Mouse (Mus musculus) neural tube, embryonic 11.5 days (tissue): ENCODE measurements around the gene Gm20388. TPM values are rescaled to one million over a fixed set of nuclear protein-coding genes. Genes with fewer than 3 reads are reported as not detected.

Source experiments
- ATAC-seq: fragments of 200-750 bp; cut with Nextera tagmentation; 2 replicates; pipeline ENCODE4 v1.8.0; 2017; ENCODE audit warnings: moderate number of reproducible peaks, mild to moderate bottlenecking, moderate TSS enrichment, moderate library complexity; ENCODE audit not compliant: insufficient read depth, low FRiP score, low TSS enrichment
- DNase-seq: peaks from one replicate; pipeline ENCODE4 v3.0.0-alpha.2; 2015; ENCODE audit warnings: low spot score
- H3K27ac ChIP-seq: fragments of 300-500 bp; sonication (generic); 2 replicates; pipeline ENCODE4 v1.5.1; 2014; ENCODE audit warnings: low read depth, mild to moderate bottlenecking, low read length
- H3K27me3 ChIP-seq: fragments of 300-500 bp; sonication (generic); 2 replicates; pipeline ENCODE4 v1.6.1; 2014; ENCODE audit warnings: mild to moderate bottlenecking, low read length, mixed read lengths; ENCODE audit not compliant: control insufficient read depth, insufficient read depth
- H3K36me3 ChIP-seq: fragments of 300-500 bp; sonication (generic); 2 replicates; pipeline ENCODE4 v1.6.1; 2014; ENCODE audit warnings: mild to moderate bottlenecking, low read length, moderate library complexity, mixed read lengths; ENCODE audit not compliant: control insufficient read depth, insufficient read depth
- H3K4me1 ChIP-seq: fragments of 300-500 bp; sonication (generic); 2 replicates; pipeline ENCODE4 v1.6.1; 2014; ENCODE audit warnings: low read length, mixed read lengths; ENCODE audit not compliant: control insufficient read depth, insufficient read depth
- H3K4me2 ChIP-seq: fragments of 300-500 bp; sonication (generic); 2 replicates; pipeline ENCODE4 v1.6.1; 2014; ENCODE audit warnings: low read depth, mild to moderate bottlenecking, moderate library complexity
- H3K4me3 ChIP-seq: fragments of 300-500 bp; sonication (generic); 2 replicates; pipeline ENCODE4 v1.5.1; 2014; ENCODE audit warnings: low read depth, low read length
- H3K9ac ChIP-seq: fragments of 300-500 bp; sonication (generic); 2 replicates; pipeline ENCODE4 v1.6.1; 2014; ENCODE audit warnings: mild to moderate bottlenecking, low read length
- H3K9me3 ChIP-seq: fragments of 300-500 bp; sonication (generic); 2 replicates; pipeline ENCODE4 v1.6.1; 2016; ENCODE audit warnings: low read length; ENCODE audit not compliant: control insufficient read depth
- WGBS: fragments of 180-500 bp; shearing (Covaris S2); extraction: QIAGEN DNeasy Blood & Tissue Kit; methylation state at CpG from one replicate; pipeline ENCODE4 v1.1.7; 2014; 5-methylcytosine and 5-hydroxymethylcytosine counted together
- polyA plus RNA-seq: library from polyadenylated mRNA; unstranded; fragments of >200 nt; fragmentation: Nextera tagmentation; extraction: Ambion mirVana; gene quantifications from 2 replicates; pipeline ENCODE4 v1.2.1, GENCODE M21; 2014

Gm20388 gene
- polyA plus RNA-seq, 1 experiment from 2014 or later, result not detected

DNA sequence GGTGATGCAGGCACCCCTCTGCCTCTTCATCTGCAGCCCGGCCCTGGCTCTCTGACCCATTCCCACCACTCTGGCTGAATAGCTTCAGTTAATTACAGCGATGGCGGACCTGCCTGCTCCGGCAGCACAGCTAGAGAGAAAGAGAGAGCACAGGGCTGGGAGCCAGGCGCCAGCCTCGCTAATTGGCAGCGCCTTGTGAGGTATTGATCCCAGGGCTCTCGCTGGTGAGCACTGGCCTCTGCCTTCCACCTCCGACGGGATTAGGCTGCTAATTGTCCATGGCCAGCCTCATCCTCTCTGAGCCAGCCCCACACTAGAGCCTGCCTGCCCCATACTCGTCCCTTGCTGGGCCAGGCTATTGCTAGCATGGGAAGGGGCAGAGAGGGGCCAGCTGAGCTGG, 649.0 kb downstream of the Gm20388 start:
- WGBS, result 19% methylated on average over 11 of the region's 11 CpGs
- H3K27ac ChIP-seq, result peak overlapping the region; percentile 68
- H3K9me3 ChIP-seq, result no peaks in the 10 kb centered on the region
- H3K4me2 ChIP-seq, result no peak overlapping the region; the same call in 1 of the 2 replicates
- DNase-seq (peak; percentile 48), ATAC-seq (no peak)
- H3K4me3 ChIP-seq, result no peak overlapping the region
- H3K4me1 ChIP-seq, result peaks cover 90% of the 10 kb centered on the region
- H3K36me3 ChIP-seq, result peaks cover 5% of the 10 kb centered on the region
- no peaks in the 10 kb centered on the region for H3K27me3 ChIP-seq
- H3K9ac ChIP-seq, result no peak overlapping the region

GRCm38 (mm10) chr8:120560535-120560934, 649.9 kb downstream of the Gm20388 start:
- H3K27ac ChIP-seq, result peak overlapping the region; percentile 68; the same call in 1 of the 2 replicates
- no peak overlapping the region for H3K4me3 ChIP-seq
- 59% methylated on average over 5 of the region's 5 CpGs for WGBS
- peaks cover 92% of the 10 kb centered on the region for H3K4me1 ChIP-seq
- peaks cover 4% of the 10 kb centered on the region for H3K36me3 ChIP-seq
- no peak overlapping the region for H3K9ac ChIP-seq
- no peak for DNase-seq
- no peaks in the 10 kb centered on the region for H3K27me3 ChIP-seq
- no peak for ATAC-seq
- H3K4me2 ChIP-seq, result no peak overlapping the region
- H3K9me3 ChIP-seq, result no peaks in the 10 kb centered on the region

DNA sequence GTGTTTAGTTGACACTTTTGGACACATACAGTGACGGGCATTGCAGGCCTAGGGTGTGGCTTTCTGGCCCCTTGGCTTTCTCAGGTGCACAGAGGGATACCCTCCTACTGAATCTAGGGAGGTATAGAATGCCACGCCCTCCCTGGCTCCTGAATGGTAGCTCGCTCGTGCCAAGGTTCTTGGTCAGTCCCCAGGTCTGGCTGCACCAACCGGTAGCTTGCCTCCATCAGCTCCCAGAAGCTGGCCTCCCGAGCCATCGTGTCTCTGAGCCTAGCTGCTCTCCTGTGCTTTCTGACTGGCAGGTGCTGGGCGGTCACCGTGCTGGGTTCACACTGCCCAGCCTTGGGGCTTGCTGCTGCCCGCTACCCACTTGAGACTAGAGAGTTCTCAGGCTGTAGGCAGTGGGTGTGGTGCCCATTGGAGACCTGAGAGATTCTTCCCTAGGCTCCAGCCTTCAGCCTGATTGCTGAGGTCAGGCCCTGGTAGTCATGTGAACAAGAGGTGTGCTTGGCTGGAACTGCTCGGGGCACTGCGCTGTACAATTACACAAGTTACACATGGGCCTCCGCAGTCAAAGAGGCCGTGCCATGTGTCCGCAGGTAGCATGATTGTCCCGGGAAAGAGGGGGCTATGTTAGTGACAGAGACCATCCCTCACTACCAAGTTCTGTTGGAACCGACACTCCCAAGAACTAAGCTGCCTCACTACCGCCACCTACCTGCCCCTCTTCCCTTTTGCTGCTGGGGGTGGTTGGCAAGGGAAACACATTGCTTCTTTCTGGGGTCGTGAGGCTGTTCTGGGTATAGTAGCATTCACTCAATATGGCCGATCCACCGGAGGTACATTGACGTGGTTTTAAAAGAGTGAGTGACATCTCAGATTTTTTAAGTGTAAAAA, 651.1 kb downstream of the Gm20388 start:
- WGBS, result 86% methylated on average over 22 of the region's 22 CpGs
- Histone ChIP-seq H3K36me3 (peaks cover 9% of the 10 kb centered on the region), H3K4me2 (no peak overlapping the region), H3K27ac (peak overlapping the region; percentile 67), H3K4me3 (no peak overlapping the region), H3K9ac (no peak overlapping the region; the same call in 1 of the 2 replicates), H3K9me3 (no peaks in the 10 kb centered on the region), H3K4me1 (peaks cover 86% of the 10 kb centered on the region), H3K27me3 (no peaks in the 10 kb centered on the region)
- no peak for DNase-seq
- ATAC-seq, result no peak

DNA sequence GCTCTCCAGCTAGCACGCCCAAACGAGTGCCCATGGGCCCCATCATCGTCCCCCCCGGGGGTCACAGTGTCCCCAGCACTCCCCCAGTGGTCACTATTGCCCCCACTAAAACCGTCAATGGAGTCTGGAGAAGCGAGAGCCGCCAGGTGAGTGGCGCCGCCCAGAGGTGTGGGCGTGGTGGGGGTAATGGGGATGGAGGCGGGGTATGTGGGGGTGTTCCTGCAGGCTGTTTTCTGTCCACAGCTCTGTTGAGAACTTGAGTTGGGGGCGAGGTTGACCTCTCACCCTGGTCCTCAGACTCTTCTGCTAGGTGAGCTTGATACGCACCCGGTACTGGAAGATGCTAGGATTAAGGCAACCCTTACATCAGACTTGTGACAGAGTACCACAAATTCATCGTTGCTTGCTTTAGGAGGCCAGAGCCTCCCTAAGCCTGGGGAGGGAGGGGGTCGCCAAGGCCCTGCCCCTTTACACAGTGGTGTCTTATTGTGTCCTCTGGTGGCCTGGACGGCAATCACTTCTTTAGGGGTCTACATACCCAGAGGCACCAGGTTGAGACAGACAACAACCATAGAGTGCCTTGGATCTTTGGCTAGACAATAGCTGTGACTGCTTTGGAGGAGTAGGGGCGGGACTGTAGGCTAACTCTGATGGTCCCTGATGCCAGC, 652.2 kb downstream of the Gm20388 start:
- ATAC-seq, result no peak
- Histone ChIP-seq H3K4me3 (no peak overlapping the region), H3K4me1 (peaks cover 76% of the 10 kb centered on the region), H3K36me3 (peaks cover 19% of the 10 kb centered on the region), H3K9me3 (no peaks in the 10 kb centered on the region), H3K27me3 (no peaks in the 10 kb centered on the region), H3K27ac (peak overlapping the region; percentile 67), H3K4me2 (no peak overlapping the region), H3K9ac (0 out of 2 replicates have a peak overlapping the region, but pooled peaks have one; percentile 3)
- 82% methylated on average over 18 of the region's 18 CpGs for WGBS
- DNase-seq, result no peak

DNA sequence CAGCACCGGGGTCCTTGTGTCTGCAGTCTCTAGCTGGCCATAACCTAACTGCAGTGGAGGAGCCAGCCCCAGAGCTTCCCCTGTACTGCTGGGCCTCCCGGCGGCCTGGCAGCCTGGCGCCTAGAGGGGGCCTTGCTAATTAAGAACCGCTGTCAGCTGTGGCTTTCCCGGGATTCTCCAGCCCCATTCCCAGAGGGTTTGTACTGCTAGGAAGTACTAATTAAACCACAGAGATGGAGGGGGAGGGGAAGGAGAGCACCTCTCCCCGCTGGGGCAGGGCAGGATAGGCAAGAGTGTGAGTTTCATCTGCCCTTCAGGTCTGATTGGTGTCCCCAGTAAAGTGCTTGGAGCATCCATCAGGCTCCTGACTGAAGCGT, 652.7 kb downstream of the Gm20388 start:
- peaks cover 70% of the 10 kb centered on the region for H3K4me1 ChIP-seq
- peak overlapping the region; percentile 67 for H3K27ac ChIP-seq
- 18% methylated on average over 8 of the region's 8 CpGs for WGBS
- H3K9me3 ChIP-seq, result no peaks in the 10 kb centered on the region
- H3K4me2 ChIP-seq, result no peak overlapping the region
- H3K4me3 ChIP-seq, result no peak overlapping the region
- H3K27me3 ChIP-seq, result no peaks in the 10 kb centered on the region
- DNase-seq, result peak; percentile 69
- peaks cover 24% of the 10 kb centered on the region for H3K36me3 ChIP-seq
- H3K9ac ChIP-seq, result no peak overlapping the region
- no peak for ATAC-seq

DNA sequence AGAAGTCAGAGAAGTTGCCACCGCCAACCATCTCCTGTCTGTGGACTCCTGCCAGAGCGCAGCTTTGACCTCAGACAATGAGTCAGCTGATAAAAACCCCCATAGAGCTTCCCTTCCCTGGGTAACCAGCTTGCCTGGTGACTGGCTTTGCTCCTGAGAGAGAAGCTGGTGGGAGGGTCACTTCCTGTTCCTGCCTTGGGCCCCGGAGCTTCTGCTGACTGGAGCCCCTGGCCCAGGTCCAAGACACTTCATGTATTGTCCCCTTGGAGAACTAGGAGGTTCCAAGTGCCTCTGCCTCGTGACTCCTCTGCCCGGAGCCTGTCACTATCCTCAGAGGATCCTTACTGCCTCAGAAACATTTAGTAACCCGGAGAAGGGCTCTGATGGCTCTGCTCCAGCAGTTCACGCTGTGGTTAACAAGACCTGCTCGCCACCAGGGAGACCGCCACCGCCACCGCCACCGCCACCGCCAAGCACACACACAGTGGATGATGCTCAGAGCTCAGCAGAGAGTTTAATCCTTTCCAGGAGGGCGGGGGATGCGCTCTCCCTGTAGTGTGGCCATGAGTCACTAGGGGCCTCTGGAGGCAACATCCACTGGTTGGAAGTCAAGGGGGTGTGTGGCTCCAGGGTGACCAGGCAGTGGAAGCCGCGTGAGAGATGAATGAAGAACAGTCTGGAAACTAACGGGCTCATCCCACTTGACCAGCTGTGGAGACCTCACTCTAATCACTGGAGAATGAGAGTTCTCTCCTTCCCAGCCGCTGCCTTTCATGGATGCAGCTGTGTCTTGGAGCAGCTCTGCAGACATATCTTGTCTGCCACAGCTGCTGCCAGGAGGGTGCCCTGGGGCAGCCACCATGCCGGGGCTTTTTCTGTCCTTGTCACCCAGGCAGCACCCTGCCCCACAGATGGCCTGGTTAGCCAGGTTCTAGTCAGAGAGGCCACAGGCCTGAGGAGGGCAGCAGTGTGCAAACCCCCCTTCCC, 653.5 kb downstream of the Gm20388 start:
- peaks cover 63% of the 10 kb centered on the region for H3K4me1 ChIP-seq
- 56% methylated on average over 20 of the region's 20 CpGs for WGBS

DNA sequence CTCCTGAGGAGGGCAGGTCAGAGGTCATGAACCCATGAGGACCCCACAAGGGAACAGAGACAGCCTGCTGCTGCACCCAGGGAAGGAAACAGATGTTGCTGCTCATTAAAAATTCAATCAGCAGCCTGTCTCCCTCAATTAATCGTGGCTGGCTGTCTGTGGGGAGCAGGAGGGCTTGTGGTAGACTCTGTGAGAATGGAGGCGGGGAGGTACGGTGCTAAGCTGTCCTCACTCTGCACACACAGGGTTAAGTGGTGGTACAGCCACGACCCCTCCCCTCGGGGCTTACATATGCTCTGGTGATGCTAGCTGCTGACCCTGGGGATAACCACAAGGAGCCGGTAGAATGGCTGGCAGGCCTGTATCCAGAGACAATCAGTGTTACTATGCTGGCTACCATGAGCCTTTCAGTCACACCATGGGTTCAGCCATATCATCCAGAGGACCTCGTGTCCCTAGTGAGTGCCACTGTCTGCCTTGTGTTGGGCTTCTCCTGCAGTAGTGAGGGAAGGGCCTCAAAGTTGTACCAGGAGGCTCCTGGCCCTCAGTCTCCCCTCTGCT, 654.6 kb downstream of the Gm20388 start:
- Histone ChIP-seq H3K36me3 (peaks cover 32% of the 10 kb centered on the region), H3K9me3 (no peaks in the 10 kb centered on the region), H3K9ac (no peak overlapping the region), H3K4me3 (no peak overlapping the region), H3K4me2 (no peak overlapping the region), H3K4me1 (peaks cover 57% of the 10 kb centered on the region), H3K27ac (peak overlapping the region; percentile 67), H3K27me3 (no peaks in the 10 kb centered on the region)
- peak; percentile 62 for DNase-seq
- 18% methylated on average over 7 of the region's 7 CpGs for WGBS
- peak; percentile 54 for ATAC-seq

More for the DNA sequence above, 653.5 kb downstream of the Gm20388 start:
- H3K36me3 ChIP-seq, result peaks cover 31% of the 10 kb centered on the region
- no peaks in the 10 kb centered on the region for H3K27me3 ChIP-seq
- no peak overlapping the region for H3K9ac ChIP-seq
- no peak overlapping the region for H3K4me2 ChIP-seq
- H3K27ac ChIP-seq, result peak overlapping the region; percentile 67
- peak; percentile 68 for DNase-seq
- 0 out of 2 replicates have a peak, but pooled peaks have one; percentile 29 for ATAC-seq
- H3K9me3 ChIP-seq, result no peaks in the 10 kb centered on the region
- no peak overlapping the region for H3K4me3 ChIP-seq

DNA sequence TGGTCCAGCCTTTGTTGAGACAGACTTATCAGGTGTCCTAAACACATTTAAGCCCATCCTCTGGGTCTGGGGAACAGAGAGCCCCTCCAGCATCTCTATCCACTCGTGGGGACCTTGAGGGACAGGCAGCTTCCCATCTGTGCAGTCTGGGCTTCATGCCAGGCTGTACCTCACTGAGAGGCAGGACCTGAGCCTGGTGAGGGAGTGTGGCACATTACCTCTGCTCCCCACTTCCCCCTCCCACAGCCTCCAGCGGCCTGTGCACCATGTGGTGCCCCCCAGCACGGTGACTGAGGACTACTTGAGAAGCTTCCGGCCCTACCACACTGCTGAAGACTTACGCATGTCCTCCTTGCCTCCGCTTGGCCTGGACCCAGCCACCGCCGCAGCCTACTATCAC, 656.0 kb downstream of the Gm20388 start:
- Histone ChIP-seq H3K4me2 (no peak overlapping the region), H3K9ac (no peak overlapping the region), H3K27ac (no peak overlapping the region), H3K4me3 (no peak overlapping the region), H3K36me3 (peaks cover 37% of the 10 kb centered on the region), H3K4me1 (peaks cover 49% of the 10 kb centered on the region), H3K9me3 (no peaks in the 10 kb centered on the region), H3K27me3 (no peaks in the 10 kb centered on the region)
- no peak for ATAC-seq
- 95% methylated on average over 8 of the region's 8 CpGs for WGBS
- DNase-seq, result no peak
